Mouse (Mus musculus): Measurements from ENCODE around the gene Rab11fip2.

Rab11fip2 gene

GRCm38 (mm10) chr19:59853061-59853460 is 90.4 kb downstream of the Rab11fip2 start:
- DNase-seq (ENCODE audit: low spot score in 2 of 2): no peak
